Mouse (Mus musculus): ENCODE results near the gene Alox12b.

Gene Alox12b

DNA sequence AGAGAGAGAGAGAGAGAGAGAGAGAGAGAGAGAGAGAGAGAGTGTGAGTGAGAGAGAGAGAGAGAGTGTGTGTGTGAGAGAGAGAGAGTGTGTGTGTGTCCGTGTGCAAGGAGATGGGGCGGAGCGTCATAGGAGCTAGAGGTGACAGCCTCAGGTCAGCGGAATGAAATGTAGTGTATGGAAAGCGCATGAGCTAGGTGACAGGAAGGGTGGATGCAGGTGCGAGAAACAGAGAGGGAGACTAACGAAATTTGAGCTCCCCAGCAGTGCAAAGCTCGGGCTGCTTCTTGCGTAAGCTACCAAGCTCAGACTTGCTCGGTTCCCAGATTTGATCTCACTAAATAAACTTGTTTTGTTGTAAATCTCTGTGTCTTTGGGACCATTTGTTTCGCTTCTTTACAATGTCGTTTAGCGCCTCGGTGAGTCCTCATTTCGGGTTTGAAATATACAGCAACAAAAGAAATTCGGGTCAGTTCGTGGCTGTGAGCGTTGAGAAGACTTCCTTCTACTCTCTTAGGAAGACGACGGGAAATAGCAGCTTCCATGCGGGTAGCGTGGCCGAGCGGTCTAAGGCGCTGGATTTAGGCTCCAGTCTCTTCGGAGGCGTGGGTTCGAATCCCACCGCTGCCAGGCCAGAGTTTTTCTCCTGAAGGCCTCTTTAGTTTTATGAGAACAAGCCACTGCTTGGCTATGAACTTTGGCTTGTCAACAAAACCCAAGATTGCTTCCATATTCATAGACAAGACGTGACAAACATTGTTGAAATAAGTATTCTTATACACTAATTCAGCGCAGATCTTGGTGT is 32.9 kb upstream of the Alox12b start:
- DNase-seq = peak; percentile 93

- peak; percentile 77 for DNase-seq
Observed at GRCm38 (mm10) chr11:69124498-69124847, 32.3 kb upstream of the Alox12b start.

GRCm38 (mm10) chr11:69125041-69125851 is 31.5 kb upstream of the Alox12b start:
- peak; percentile 86 for DNase-seq

GRCm38 (mm10) chr11:69125852-69125918 is 31.1 kb upstream of the Alox12b start, which contains the start of gene Aloxe3:
TSS of gene Aloxe3 (plus strand) at chr11:69125896.
- no peak for DNase-seq

GRCm38 (mm10) chr11:69125919-69126705 is 30.7 kb upstream of the Alox12b start:
- DNase-seq = no peak

DNA sequence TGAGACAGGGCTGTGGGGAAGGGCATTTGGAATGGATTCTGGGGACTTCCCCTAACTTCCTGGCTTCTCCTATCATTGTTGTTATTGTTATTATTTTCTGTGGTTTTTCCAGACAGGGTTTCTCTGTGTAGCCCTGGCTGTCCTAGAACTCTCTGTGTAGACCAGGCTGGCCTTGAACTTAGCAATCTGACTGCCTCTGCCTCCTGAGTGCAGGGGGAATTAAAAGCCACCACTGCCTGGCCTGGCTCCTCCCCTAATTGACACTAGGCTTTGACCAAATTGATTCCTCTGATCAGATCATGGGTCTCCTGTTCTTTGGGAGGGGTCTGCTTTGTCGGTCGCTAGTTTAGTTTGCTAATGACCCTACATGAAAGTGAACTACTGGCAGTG is 30.1 kb upstream of the Alox12b start:
- DNase-seq = no peak

- no peak for DNase-seq
Observed at GRCm38 (mm10) chr11:69128426-69129122, 28.2 kb upstream of the Alox12b start.

- DNase-seq = no peak
Observed at GRCm38 (mm10) chr11:69133566-69133922, 23.2 kb upstream of the Alox12b start.

DNA sequence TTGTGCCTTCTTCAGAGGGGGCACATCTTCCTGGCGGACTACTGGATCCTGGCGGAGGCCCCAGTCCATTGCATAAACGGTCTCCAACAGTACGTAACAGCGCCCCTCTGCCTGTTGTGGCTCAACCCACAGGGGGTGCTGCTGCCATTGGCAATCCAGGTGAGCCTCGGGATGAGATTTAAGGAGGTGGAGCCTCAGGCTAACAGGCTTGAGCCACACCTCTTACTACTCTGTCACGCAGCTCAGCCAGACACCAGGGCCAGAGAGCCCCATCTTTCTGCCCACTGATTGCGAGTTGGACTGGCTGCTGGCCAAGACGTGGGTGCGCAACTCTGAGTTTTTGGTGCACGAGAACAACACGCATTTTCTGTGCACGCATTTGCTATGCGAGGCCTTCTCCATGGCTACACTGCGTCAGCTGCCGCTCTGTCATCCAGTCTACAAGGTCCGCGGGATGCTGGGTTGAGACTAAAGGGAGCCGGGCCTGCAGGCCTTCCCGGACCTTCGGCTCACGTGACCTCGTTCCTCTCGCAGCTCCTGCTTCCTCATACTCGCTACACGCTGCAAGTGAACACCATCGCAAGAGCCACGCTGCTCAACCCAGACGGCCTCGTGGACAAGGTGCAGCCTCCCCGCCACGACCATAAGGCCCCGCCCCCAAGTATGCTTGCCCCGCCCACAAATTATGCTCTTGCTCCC is 22.7 kb upstream of the Alox12b start:
- DNase-seq = peak; percentile 62

DNA sequence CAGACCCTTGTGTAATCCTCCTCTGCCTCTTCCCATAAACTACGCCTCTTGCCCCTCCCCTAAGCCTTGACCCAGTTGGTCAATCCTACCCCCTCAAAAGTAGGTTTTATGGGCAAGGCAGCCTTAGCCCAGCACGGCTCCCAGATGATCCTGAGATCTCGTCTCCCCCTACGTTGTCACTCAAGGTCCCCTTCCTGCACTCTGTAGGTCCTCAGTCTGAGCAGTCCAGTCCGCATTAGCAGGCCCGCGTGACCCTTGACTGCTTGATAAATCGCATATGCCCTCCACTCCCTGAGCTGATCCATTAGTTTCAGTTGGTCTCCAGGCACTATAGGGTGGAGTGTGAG is 22.2 kb upstream of the Alox12b start:
- DNase-seq = no peak

GRCm38 (mm10) chr11:69135361-69135760 is 21.4 kb upstream of the Alox12b start:
- no peak for DNase-seq

DNA sequence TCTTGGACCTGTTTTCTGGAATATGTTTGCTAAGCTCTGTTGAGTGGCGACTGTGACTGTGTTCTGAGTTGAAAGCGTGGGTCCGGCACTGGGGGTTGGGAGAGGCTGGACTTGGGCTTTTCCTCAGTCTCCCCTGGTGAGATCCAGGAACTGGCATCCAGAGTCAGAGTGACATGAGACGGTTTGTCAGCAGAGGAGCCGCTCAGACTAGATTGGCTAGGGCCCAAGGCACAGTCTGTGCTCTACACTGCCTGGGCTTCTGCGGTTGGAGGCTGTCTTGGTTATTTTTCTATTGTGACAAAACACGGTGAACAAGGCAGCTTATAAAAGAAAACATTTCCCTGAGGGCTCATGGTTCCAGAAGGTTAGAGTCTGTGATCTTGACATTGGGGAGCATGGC is 9.2 kb upstream of the Alox12b start:
- DNase-seq = no peak

- DNase-seq = no peak
Observed at GRCm38 (mm10) chr11:69148451-69148960, 8.3 kb upstream of the Alox12b start.

- no peak for DNase-seq
Observed at GRCm38 (mm10) chr11:69149728-69150127, 7.1 kb upstream of the Alox12b start.

- DNase-seq = peak; percentile 88
Observed at GRCm38 (mm10) chr11:69150444-69150843, 6.3 kb upstream of the Alox12b start.

DNA sequence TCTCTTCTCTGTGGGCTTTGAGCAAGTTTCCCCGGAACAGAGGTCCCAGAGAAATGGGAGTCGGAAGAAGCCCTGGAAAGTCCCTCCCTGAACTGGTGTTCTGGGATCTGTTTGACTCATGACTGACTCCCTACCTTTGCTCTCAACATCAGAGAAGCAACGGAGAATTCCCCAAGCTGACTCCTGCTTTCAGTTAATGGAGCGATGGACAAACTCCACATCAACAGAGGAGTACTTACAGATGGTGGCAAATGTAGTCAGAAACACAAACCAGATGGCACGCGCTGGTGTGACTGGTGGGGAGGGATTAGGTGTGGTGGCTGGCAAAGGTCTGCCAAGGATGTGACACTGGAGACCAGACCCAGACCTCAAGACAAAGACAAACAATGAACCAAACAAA is 5.8 kb upstream of the Alox12b start:
- no peak for DNase-seq

DNA sequence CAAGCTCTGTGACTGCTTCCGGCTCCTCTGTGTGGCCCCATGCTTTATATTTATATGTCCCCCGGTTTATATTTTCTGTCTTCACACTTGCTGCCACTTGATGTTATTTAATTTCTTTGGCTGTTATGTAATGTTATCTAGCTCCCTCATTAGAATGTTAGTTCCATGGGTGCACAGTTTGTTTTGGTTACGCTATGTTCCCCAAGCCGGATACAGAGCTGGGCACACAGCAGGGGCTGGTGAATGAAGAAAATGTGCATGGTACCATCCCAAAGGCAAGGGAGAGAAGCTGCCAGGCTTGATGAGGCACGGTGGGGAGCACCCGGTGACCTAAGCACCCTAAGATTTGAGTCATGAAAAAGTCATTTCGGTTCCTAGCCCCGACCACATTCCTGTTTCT is 3.0 kb upstream of the Alox12b start:
- DNase-seq = no peak

DNA sequence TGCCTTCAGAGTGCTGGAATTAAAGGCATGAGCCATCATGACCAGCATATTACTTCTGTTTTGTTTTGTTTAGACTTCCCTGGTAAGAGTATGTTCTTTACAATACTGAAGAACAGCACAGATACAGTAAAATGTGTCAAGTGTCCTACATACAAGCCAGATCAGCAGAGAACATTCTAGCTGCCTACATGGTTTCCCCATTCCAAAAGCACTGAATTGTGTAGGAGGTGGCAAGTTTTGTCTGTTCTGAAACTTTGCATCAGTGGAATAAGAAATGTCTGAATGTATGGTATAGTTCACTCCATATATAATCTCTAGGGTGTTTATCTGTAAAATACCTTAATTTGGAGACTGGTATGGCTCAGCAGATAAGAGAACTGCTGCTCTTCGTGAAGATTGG is 1.4 kb upstream of the Alox12b start:
- DNase-seq = no peak

GRCm38 (mm10) chr11:69169313-69169712 is 12.5 kb downstream of the Alox12b start:
- no peak for DNase-seq

GRCm38 (mm10) chr11:69171626-69172025 is 14.8 kb downstream of the Alox12b start:
- peak; percentile 87 for DNase-seq

GRCm38 (mm10) chr11:69172606-69173005 is 15.8 kb downstream of the Alox12b start:
- no peak for DNase-seq

- no peak for DNase-seq
Observed at GRCm38 (mm10) chr11:69174722-69175121, 17.9 kb downstream of the Alox12b start.

DNA sequence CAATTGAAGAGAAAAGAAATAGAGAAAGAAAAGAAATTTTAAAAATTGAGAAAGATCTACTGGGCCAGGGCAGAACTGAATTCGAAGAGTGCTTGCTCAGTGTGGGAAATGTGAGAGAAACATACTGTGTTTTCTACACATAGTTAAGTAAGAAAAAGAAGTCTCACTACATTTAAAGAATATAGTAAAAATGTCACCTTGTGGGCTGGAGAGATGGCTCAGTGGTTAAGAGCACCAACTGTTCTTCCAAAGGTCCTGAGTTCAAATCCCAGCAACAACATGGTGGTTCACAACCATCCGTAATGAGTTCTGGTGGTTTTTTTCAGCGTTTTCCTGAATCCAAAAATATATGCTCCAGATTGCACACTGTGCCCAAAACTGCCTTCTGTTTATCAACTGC is 21.7 kb downstream of the Alox12b start:
- DNase-seq = no peak

All from kidney, postnatal 10 days (tissue).